Mouse (Mus musculus) G1E (cell line): ENCODE data around the gene Zbtb12. TPM values are rescaled to one million over a fixed set of nuclear protein-coding genes. Genes with fewer than 3 reads are reported as not detected.

Experiments
- ATAC-seq: 2 replicates; pipeline ENCODE4 v1.8.0; 2016; ENCODE audit warnings: mild to moderate bottlenecking; ENCODE audit not compliant: insufficient number of reproducible peaks, poor library complexity, low FRiP score, severe bottlenecking; ENCODE audit errors: extremely low read depth
- DNase-seq: peaks from one replicate; pipeline ENCODE4 v3.0.0; 2012; ENCODE audit warnings: low spot score
- H3K27me3 ChIP-seq: 2 replicates; pipeline ENCODE4 v1.6.1; 2012; ENCODE audit warnings: mild to moderate bottlenecking, low read length, inconsistent platforms; ENCODE audit not compliant: insufficient read depth
- H3K36me3 ChIP-seq: replicated peaks from 2 replicates; pipeline ENCODE3; 2012; ENCODE audit warnings: mild to moderate bottlenecking, inconsistent platforms
- H3K4me1 ChIP-seq: 2 replicates; pipeline ENCODE4 v1.6.1; 2012; ENCODE audit warnings: low read depth, low read length, inconsistent platforms, mixed read lengths; ENCODE audit not compliant: insufficient read depth
- H3K4me3 ChIP-seq: 2 replicates; pipeline ENCODE4 v1.5.1; 2012; ENCODE audit warnings: low read depth, mild to moderate bottlenecking, inconsistent platforms, low read length, moderate library complexity, mixed read lengths
- H3K9me3 ChIP-seq: replicated peaks from 2 replicates; pipeline ENCODE4 v1.6.1; 2012; ENCODE audit warnings: inconsistent platforms
- CTCF ChIP-seq: IDR thresholded peaks from 2 replicates; pipeline ENCODE4 v1.5.1; 2012; ENCODE audit warnings: low read depth, low read length, inconsistent platforms, mixed read lengths
- GATA1 ChIP-seq: IDR thresholded peaks from 2 replicates; pipeline ENCODE4 v1.6.1; 2012; ENCODE audit warnings: borderline replicate concordance, low read length, inconsistent platforms, mixed read lengths
- GATA2 ChIP-seq: IDR thresholded peaks from 2 replicates; pipeline ENCODE4 v1.6.1; 2012; ENCODE audit warnings: low read depth, low read length, inconsistent platforms, borderline replicate concordance
- POLR2AphosphoS5 ChIP-seq: IDR thresholded peaks from 2 replicates; pipeline ENCODE4 v1.6.1; 2012; ENCODE audit warnings: low read depth, low read length, inconsistent platforms; ENCODE audit not compliant: insufficient replicate concordance
- TAL1 ChIP-seq: conservative IDR thresholded peaks from 2 replicates; pipeline ENCODE4 v1.6.1; 2012; ENCODE audit warnings: low read depth, low read length, inconsistent platforms, mixed read lengths
- polyA plus RNA-seq: library from polyadenylated mRNA; stranded (reverse); fragments of >175 nt; gene quantifications from 2 replicates; pipeline ENCODE4 v1.2.3, GENCODE M21; 2012
- total RNA-seq, 2 experiments: library from RNA; stranded (forward) in 1 of 2; stranded (reverse) in 1 of 2; fragments of 200-1000 nt in 1 of 2; fragments of >200 nt in 1 of 2; fragmentation: Nextera tagmentation in 1 of 2; gene quantifications; 2 replicates each; pipeline ENCODE4 v1.2.3; 2014 to 2017

The Zbtb12 gene
- total and polyA plus RNA-seq, 3 experiments, result 4.4 to 20.4 (median 6.1) TPM

- DNase-seq, result no peak
- H3K27me3 ChIP-seq, result no peaks in the 10 kb centered on the region
- no peaks in the 10 kb centered on the region for H3K9me3 ChIP-seq
- no peak for ATAC-seq
- H3K4me1 ChIP-seq, result peaks cover 56% of the 10 kb centered on the region
- no peak for TF ChIP-seq GATA2
- TF ChIP-seq POLR2AphosphoS5, result no peak
- TF ChIP-seq CTCF, result no peak
- no peak for TF ChIP-seq GATA1
- no peak for TF ChIP-seq TAL1
- no peak overlapping the region for H3K4me3 ChIP-seq
- peaks cover 84% of the 10 kb centered on the region for H3K36me3 ChIP-seq
These were observed 38.5 kb upstream of the Zbtb12 start for GRCm38 (mm10) chr17:34840736-34841307.

GRCm38 (mm10) chr17:34844884-34845283, 34.4 kb upstream of the Zbtb12 start:
- Histone ChIP-seq H3K4me1 (peaks cover 48% of the 10 kb centered on the region), H3K4me3 (no peak overlapping the region), H3K27me3 (no peaks in the 10 kb centered on the region), H3K36me3 (peaks cover 91% of the 10 kb centered on the region), H3K9me3 (no peaks in the 10 kb centered on the region)
- no peak for ATAC-seq
- TF ChIP-seq POLR2AphosphoS5 (no peak), CTCF (no peak), GATA1 (no peak), GATA2 (no peak), TAL1 (no peak)
- DNase-seq, result no peak

- no peak overlapping the region for H3K4me3 ChIP-seq
- ATAC-seq (no peak), DNase-seq (no peak)
- no peaks in the 10 kb centered on the region for H3K9me3 ChIP-seq
- peaks cover 44% of the 10 kb centered on the region for H3K4me1 ChIP-seq
- H3K27me3 ChIP-seq, result no peaks in the 10 kb centered on the region
- TF ChIP-seq CTCF, result no peak
- no peak for TF ChIP-seq POLR2AphosphoS5
- TF ChIP-seq GATA1, result no peak
- TF ChIP-seq TAL1, result no peak
- no peak for TF ChIP-seq GATA2
- H3K36me3 ChIP-seq, result peaks cover 80% of the 10 kb centered on the region
These were observed 32.1 kb upstream of the Zbtb12 start for GRCm38 (mm10) chr17:34847192-34847591.

GRCm38 (mm10) chr17:34847615-34848014, 31.7 kb upstream of the Zbtb12 start:
- Histone ChIP-seq H3K4me1 (peaks cover 47% of the 10 kb centered on the region), H3K9me3 (no peaks in the 10 kb centered on the region), H3K36me3 (peaks cover 80% of the 10 kb centered on the region), H3K27me3 (no peaks in the 10 kb centered on the region), H3K4me3 (no peak overlapping the region)
- no peak for TF ChIP-seq GATA1
- TF ChIP-seq POLR2AphosphoS5, result no peak
- TF ChIP-seq CTCF, result no peak
- TF ChIP-seq GATA2, result no peak
- no peak for TF ChIP-seq TAL1
- DNase-seq, result no peak
- ATAC-seq, result no peak

GRCm38 (mm10) chr17:34849722-34850516, 29.4 kb upstream of the Zbtb12 start, which contains the start of the genes Skiv2l and Nelfe:
Skiv2l (minus strand) TSS chr17:34850210.
Nelfe (plus strand) TSS chr17:34850391.
- DNase-seq (peak; percentile 92), ATAC-seq (peak; percentile 90)
- Histone ChIP-seq H3K4me3 (peak within 1 kb of the TSS; percentile 82), H3K9me3 (no peaks in the 10 kb centered on the region), H3K36me3 (peaks cover 80% of the 10 kb centered on the region), H3K4me1 (peaks cover 53% of the 10 kb centered on the region), H3K27me3 (no peaks in the 10 kb centered on the region)
- TF ChIP-seq TAL1 (no peak), POLR2AphosphoS5 (no peak), GATA1 (no peak)

GRCm38 (mm10) chr17:34850517-34851125, 28.7 kb upstream of the Zbtb12 start:
- Histone ChIP-seq H3K4me1 (peaks cover 53% of the 10 kb centered on the region), H3K27me3 (no peaks in the 10 kb centered on the region), H3K36me3 (peaks cover 80% of the 10 kb centered on the region), H3K9me3 (no peaks in the 10 kb centered on the region), H3K4me3 (peak overlapping the region; percentile 82)
- ATAC-seq, result no peak
- TF ChIP-seq GATA1, result no peak
- TF ChIP-seq TAL1, result no peak
- TF ChIP-seq CTCF, result no peak
- no peak for TF ChIP-seq POLR2AphosphoS5
- TF ChIP-seq GATA2, result no peak
- no peak for DNase-seq
